Mouse (Mus musculus) forebrain, embryonic 12.5 days (tissue): ENCODE measurements around the gene Haus3. TPM values are rescaled to one million over a fixed set of nuclear protein-coding genes. Genes with fewer than 3 reads are reported as not detected.

Experiments
- ATAC-seq: fragments of 200-750 bp; cut with Nextera tagmentation; 2 replicates; pipeline ENCODE4 v1.8.0; 2017; ENCODE audit warnings: moderate TSS enrichment; ENCODE audit not compliant: low FRiP score
- H3K27ac ChIP-seq: fragments of 300-500 bp; sonication (generic); 2 replicates; pipeline ENCODE4 v1.5.1; 2016; ENCODE audit warnings: mild to moderate bottlenecking
- H3K27me3 ChIP-seq: fragments of 300-500 bp; sonication (generic); 2 replicates; pipeline ENCODE4 v1.6.1; 2016; ENCODE audit warnings: mild to moderate bottlenecking
- H3K36me3 ChIP-seq: fragments of 300-500 bp; sonication (generic); replicated peaks from 2 replicates; pipeline ENCODE4 v1.6.1; 2016; ENCODE audit warnings: mild to moderate bottlenecking
- H3K4me1 ChIP-seq: fragments of 300-500 bp; sonication (generic); 2 replicates; pipeline ENCODE4 v1.6.1; 2016
- H3K4me2 ChIP-seq: fragments of 300-500 bp; sonication (generic); 2 replicates; pipeline ENCODE4 v1.6.1; 2016; ENCODE audit warnings: mild to moderate bottlenecking, moderate library complexity
- H3K4me3 ChIP-seq: fragments of 300-500 bp; sonication (generic); replicated peaks from 2 replicates; pipeline ENCODE4 v1.5.1; 2016; ENCODE audit warnings: mild to moderate bottlenecking
- H3K9ac ChIP-seq: fragments of 300-500 bp; sonication (generic); 2 replicates; pipeline ENCODE4 v1.6.1; 2016; ENCODE audit warnings: mild to moderate bottlenecking
- H3K9me3 ChIP-seq: fragments of 300-500 bp; sonication (generic); 2 replicates; pipeline ENCODE4 v1.6.1; 2016
- WGBS: fragments of 180-500 bp; shearing (Covaris S2); methylation state at CpG from one replicate; pipeline ENCODE4 v1.1.7; 2016; 5-methylcytosine and 5-hydroxymethylcytosine counted together
- polyA plus RNA-seq: library from polyadenylated mRNA; unstranded; fragments of >200 nt; fragmentation: Nextera tagmentation; extraction: Ambion mirVana; gene quantifications from 2 replicates; pipeline ENCODE4 v1.2.1, GENCODE M21; 2016

The Haus3 gene
- polyA plus RNA-seq, 1 experiment from 2014 or later, result 45.3 TPM

DNA sequence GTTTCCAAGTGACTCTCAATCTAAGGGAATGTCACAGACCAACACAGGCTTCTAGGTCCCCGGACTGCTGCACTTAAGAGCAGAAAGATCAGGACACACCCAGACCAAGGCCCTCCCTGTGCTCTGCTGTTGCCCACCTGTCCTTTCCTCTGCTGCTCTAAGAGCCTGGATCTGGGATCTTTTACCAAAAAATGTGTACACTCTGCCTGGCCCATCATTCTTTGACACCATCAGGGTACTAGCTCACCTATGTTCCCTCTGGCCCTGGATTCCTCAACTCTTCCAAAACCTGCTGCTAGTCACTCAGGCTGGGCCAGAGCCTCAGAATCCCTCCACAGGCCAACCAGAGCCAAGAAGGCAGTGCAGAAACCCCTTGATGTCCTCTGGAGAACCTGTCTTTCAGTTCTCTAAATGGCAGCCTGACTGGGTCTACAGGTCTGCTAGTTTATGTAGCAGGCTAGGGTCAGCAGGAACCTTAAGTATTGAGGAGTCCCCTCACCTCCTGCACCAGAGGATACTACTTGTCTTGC is 15.8 kb upstream of the Haus3 start:
- H3K27me3 ChIP-seq, result peaks cover 26% of the 10 kb centered on the region
- peaks cover 43% of the 10 kb centered on the region for H3K4me1 ChIP-seq
- no peak overlapping the region for H3K4me3 ChIP-seq
- 89% methylated on average over 1 of the region's 1 CpGs for WGBS
- no peak overlapping the region for H3K27ac ChIP-seq
- H3K9me3 ChIP-seq, result no peaks in the 10 kb centered on the region
- ATAC-seq, result no peak
- H3K9ac ChIP-seq, result no peak overlapping the region
- H3K4me2 ChIP-seq, result peak overlapping the region; percentile 94; the same call in 1 of the 2 replicates
- H3K36me3 ChIP-seq, result 0 out of 2 replicates have a peak, but pooled peaks cover under 1% of the 10 kb centered on the region

DNA sequence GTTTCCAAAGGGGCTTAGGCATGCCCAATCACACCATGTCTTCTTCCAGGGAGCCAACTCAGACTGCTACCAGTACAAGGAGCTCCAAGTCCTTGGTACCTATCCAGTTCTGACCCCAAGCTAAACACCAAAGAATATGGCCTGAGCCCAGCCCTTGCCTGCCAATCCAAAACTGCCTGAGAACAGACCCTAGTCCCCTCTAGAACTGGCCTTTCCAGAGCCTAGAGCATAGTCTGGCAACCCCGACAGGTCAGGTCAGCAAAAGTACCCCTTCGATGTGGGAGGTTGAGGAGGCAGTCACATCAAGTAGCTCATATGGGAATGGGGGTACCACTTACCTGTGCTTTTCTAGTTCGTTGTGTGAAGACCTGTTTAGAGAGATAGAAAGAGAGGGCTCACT is 14.6 kb upstream of the Haus3 start:
- 78% methylated on average over 3 of the region's 3 CpGs for WGBS
- Histone ChIP-seq H3K36me3 (peaks cover 4% of the 10 kb centered on the region), H3K9me3 (no peaks in the 10 kb centered on the region), H3K9ac (no peak overlapping the region), H3K27ac (no peak overlapping the region), H3K4me3 (no peak overlapping the region), H3K4me2 (no peak overlapping the region), H3K27me3 (peaks cover 19% of the 10 kb centered on the region), H3K4me1 (peaks cover 43% of the 10 kb centered on the region)
- no peak for ATAC-seq

DNA sequence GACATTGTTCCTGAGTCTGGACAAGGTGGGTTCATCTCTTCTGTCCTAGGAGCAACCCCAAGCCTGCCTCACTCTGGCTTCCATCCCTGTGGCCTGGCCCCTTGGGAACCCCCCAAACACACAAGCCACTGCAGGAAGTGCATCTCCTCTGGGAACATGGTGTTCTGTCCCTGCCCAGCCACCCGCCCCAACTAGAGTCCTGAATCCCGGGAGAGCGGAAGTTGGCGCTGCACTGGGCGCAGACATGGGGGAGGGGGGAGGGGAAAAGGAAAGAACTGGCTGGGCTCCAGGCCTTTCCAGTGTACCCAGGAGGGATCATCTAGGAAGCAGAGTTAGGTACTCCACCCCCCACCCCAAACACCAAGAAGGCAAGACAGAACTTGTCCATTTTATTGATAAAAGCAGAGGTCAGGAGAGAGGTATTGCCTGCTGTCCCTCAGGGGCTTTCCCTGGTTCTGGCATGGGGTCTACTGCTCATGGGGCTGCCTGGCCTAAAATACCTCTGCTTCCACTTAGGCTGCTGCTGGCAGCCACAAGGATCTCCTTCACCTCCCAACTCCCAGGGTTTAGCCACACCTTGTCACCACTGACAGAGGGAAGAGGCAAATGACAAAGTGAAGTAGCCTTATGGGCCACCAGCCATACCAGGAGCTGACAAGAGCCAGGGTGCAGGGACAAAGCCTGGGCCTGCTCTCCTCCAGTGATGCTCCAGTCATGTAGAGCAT is 14.0 kb upstream of the Haus3 start:
- H3K27ac ChIP-seq, result no peak overlapping the region
- ATAC-seq, result no peak
- H3K9ac ChIP-seq, result no peak overlapping the region
- H3K4me3 ChIP-seq, result no peak overlapping the region
- no peaks in the 10 kb centered on the region for H3K9me3 ChIP-seq
- no peak overlapping the region for H3K4me2 ChIP-seq
- peaks cover 4% of the 10 kb centered on the region for H3K36me3 ChIP-seq
- H3K27me3 ChIP-seq, result peaks cover 15% of the 10 kb centered on the region; the same call in 1 of the 2 replicates
- peaks cover 38% of the 10 kb centered on the region for H3K4me1 ChIP-seq
- WGBS, result 82% methylated on average over 5 of the region's 5 CpGs

- ATAC-seq, result no peak
- H3K4me1 ChIP-seq, result peaks cover 36% of the 10 kb centered on the region
- H3K27me3 ChIP-seq, result peaks cover 15% of the 10 kb centered on the region; the same call in 1 of the 2 replicates
- no peak overlapping the region for H3K4me3 ChIP-seq
- no peak overlapping the region for H3K9ac ChIP-seq
- H3K36me3 ChIP-seq, result peaks cover 10% of the 10 kb centered on the region
- no peak overlapping the region for H3K27ac ChIP-seq
- no peaks in the 10 kb centered on the region for H3K9me3 ChIP-seq
- H3K4me2 ChIP-seq, result no peak overlapping the region
- 78% methylated on average over 3 of the region's 3 CpGs for WGBS
Measured at GRCm38 (mm10) chr5:34182486-34182885, 13.2 kb upstream of the Haus3 start.

GRCm38 (mm10) chr5:34177821-34178220 is 8.5 kb upstream of the Haus3 start:
- WGBS, result 92% methylated on average over 4 of the region's 4 CpGs
- H3K36me3 ChIP-seq, result peaks cover 28% of the 10 kb centered on the region

DNA sequence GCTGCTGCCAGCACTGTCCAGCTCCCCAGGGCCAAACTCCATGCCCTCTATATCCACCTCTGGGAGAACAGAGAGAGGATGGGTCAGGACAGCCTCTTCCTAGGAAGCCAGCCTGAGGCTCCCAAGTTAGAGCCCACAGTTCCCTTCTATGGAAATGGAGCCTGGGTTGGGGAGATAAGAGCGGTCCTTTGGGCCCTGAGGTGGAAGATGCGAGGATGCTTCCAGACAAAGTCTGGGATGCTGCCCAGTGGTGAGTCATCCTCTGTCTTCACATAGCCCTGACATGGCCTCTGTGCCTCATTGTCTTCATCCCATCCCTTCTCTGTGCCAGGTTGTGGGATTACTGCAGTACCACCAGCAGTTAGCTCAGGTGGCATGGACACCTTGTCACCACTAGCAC is 7.8 kb upstream of the Haus3 start:
- WGBS, result 93% methylated on average over 2 of the region's 2 CpGs
- H3K4me1 ChIP-seq, result no peaks in the 10 kb centered on the region
- peaks cover 28% of the 10 kb centered on the region for H3K36me3 ChIP-seq
- H3K27ac ChIP-seq, result no peak overlapping the region
- H3K9ac ChIP-seq, result no peak overlapping the region
- H3K9me3 ChIP-seq, result no peaks in the 10 kb centered on the region
- no peak for ATAC-seq
- no peak overlapping the region for H3K4me3 ChIP-seq
- H3K27me3 ChIP-seq, result no peaks in the 10 kb centered on the region
- H3K4me2 ChIP-seq, result no peak overlapping the region

More at GRCm38 (mm10) chr5:34177821-34178220, 8.5 kb upstream of the Haus3 start:
- H3K9me3 ChIP-seq, result no peaks in the 10 kb centered on the region
- ATAC-seq, result no peak
- H3K4me2 ChIP-seq, result no peak overlapping the region
- H3K4me1 ChIP-seq, result no peaks in the 10 kb centered on the region
- H3K4me3 ChIP-seq, result no peak overlapping the region
- H3K27ac ChIP-seq, result no peak overlapping the region
- no peaks in the 10 kb centered on the region for H3K27me3 ChIP-seq
- no peak overlapping the region for H3K9ac ChIP-seq

DNA sequence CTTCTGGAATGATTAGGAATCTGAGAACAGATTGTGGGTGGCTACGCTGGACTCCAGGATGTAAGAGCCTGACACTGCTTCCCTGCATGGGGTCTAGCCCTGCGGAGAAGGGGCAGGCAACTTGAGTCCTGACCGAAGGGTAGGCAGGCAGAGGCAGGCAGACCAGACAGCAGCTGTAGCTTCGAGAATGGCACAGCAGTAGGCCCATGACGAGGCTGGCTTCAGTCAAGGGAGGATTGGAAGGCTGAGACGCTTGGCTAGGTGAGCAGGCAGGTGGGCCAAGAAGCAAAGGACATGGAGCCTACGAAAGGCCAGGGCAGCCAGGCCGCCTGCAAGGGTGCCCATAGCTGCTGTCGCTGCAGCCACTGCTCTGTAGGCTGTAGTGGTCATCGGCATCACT is 7.4 kb upstream of the Haus3 start:
- no peaks in the 10 kb centered on the region for H3K4me1 ChIP-seq
- ATAC-seq, result no peak
- H3K27me3 ChIP-seq, result no peaks in the 10 kb centered on the region
- no peak overlapping the region for H3K27ac ChIP-seq
- H3K9ac ChIP-seq, result no peak overlapping the region
- peaks cover 28% of the 10 kb centered on the region for H3K36me3 ChIP-seq
- 69% methylated on average over 10 of the region's 10 CpGs for WGBS
- H3K9me3 ChIP-seq, result no peaks in the 10 kb centered on the region
- H3K4me2 ChIP-seq, result no peak overlapping the region
- no peak overlapping the region for H3K4me3 ChIP-seq

DNA sequence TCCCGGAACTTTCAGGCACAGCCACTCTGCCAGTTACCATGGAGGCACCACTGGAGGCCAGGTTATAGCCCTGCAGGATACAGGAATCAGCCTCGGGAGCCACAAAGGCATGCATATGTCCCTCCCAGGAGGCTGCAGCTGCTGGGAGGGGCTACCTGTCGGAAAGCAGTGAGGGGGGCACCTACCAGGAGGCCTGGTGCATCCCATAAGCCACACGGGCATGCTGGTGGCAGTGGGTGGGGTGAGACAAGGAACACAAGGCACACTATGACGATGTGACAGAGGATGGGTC is 6.0 kb upstream of the Haus3 start:
- Histone ChIP-seq H3K9me3 (no peaks in the 10 kb centered on the region), H3K27me3 (no peaks in the 10 kb centered on the region), H3K4me2 (no peak overlapping the region), H3K4me1 (no peaks in the 10 kb centered on the region), H3K27ac (no peak overlapping the region), H3K4me3 (no peak overlapping the region), H3K9ac (no peak overlapping the region), H3K36me3 (peaks cover 28% of the 10 kb centered on the region)
- 20% methylated on average over 5 of the region's 5 CpGs for WGBS
- no peak for ATAC-seq

GRCm38 (mm10) chr5:34174550-34175402 is 5.4 kb upstream of the Haus3 start:
- no peak for ATAC-seq
- no peak overlapping the region for H3K4me3 ChIP-seq
- peaks cover 3% of the 10 kb centered on the region; the same call in 1 of the 2 replicates for H3K4me1 ChIP-seq
- no peak overlapping the region for H3K9ac ChIP-seq
- 80% methylated on average over 5 of the region's 5 CpGs for WGBS
- H3K27ac ChIP-seq, result no peak overlapping the region
- peaks cover 24% of the 10 kb centered on the region for H3K36me3 ChIP-seq
- no peaks in the 10 kb centered on the region for H3K27me3 ChIP-seq
- H3K9me3 ChIP-seq, result no peaks in the 10 kb centered on the region
- H3K4me2 ChIP-seq, result no peak overlapping the region

- no peak overlapping the region for H3K27ac ChIP-seq
- H3K4me2 ChIP-seq, result no peak overlapping the region
- H3K9ac ChIP-seq, result no peak overlapping the region
- H3K4me3 ChIP-seq, result no peak overlapping the region
- no peak for ATAC-seq
- 89% methylated on average over 2 of the region's 2 CpGs for WGBS
- H3K27me3 ChIP-seq, result no peaks in the 10 kb centered on the region
- H3K4me1 ChIP-seq, result peaks cover 5% of the 10 kb centered on the region; the same call in 1 of the 2 replicates
- H3K36me3 ChIP-seq, result peaks cover 24% of the 10 kb centered on the region
- no peaks in the 10 kb centered on the region for H3K9me3 ChIP-seq
Measured at GRCm38 (mm10) chr5:34174021-34174420, 4.7 kb upstream of the Haus3 start.

- Histone ChIP-seq H3K9me3 (no peaks in the 10 kb centered on the region), H3K27ac (no peak overlapping the region), H3K4me1 (peaks cover 17% of the 10 kb centered on the region), H3K4me2 (no peak overlapping the region), H3K27me3 (no peaks in the 10 kb centered on the region), H3K4me3 (no peak overlapping the region), H3K36me3 (peaks cover 2% of the 10 kb centered on the region), H3K9ac (no peak overlapping the region)
- 84% methylated on average over 4 of the region's 4 CpGs for WGBS
- ATAC-seq, result no peak
Measured at GRCm38 (mm10) chr5:34170726-34171125, 1.4 kb upstream of the Haus3 start.

- Histone ChIP-seq H3K27me3 (no peaks in the 10 kb centered on the region), H3K4me2 (peak overlapping the region; percentile 61), H3K4me3 (peak overlapping the region; percentile 79), H3K4me1 (peaks cover 18% of the 10 kb centered on the region), H3K9me3 (no peaks in the 10 kb centered on the region), H3K27ac (peak overlapping the region; percentile 91), H3K36me3 (peaks cover 2% of the 10 kb centered on the region; the same call in 1 of the 2 replicates), H3K9ac (peak overlapping the region; percentile 56; the same call in 1 of the 2 replicates)
- whole genome bisulfite sequencing, result 87% methylated on average over 3 of the region's 3 CpGs
- no peak for ATAC-seq
Measured at GRCm38 (mm10) chr5:34169954-34170353, 627 bp upstream of the Haus3 start.
